Mouse (Mus musculus) Patski (cell line): ENCODE data around the gene Pomt1. TPM values are rescaled to one million over a fixed set of nuclear protein-coding genes. Genes with fewer than 3 reads are reported as not detected.
"Not testable (repeated sequence)": the region's sequence is repeated elsewhere in the genome, so short reads cannot be mapped to it uniquely, and the experiment has no call there.

ENCODE experiments used
- ATAC-seq: fragments of 100-300 bp; one replicate; pipeline ENCODE4 v1.8.0; 2021
- CTCF ChIA-PET: fragments of 350-600 bp; sonication (Branson Sonifier 250); formaldehyde crosslinking; loops from one replicate; lab custom pipeline; 2022; ENCODE audit warnings: inconsistent platforms; lab: Charles Lee
- POLR2A ChIA-PET: fragments of 350-600 bp; sonication (Branson Sonifier 250); formaldehyde crosslinking; loops from one replicate; lab custom pipeline; 2022; ENCODE audit warnings: antibody characterized with exemption, inconsistent platforms; lab: Charles Lee
- DNase-seq: peaks from one replicate; pipeline ENCODE4 v3.0.0-alpha.2; 2011; ENCODE audit warnings: low read depth, low spot score
- H3K27me3 ChIP-seq: fragments of 371-371 bp; one replicate; pipeline ENCODE4 v1.5.1; 2021
- CTCF ChIP-seq: fragments of 100-300 bp; IDR thresholded peaks from one replicate; pipeline ENCODE4 v1.5.1; 2021
- in situ Hi-C: fragments of 300-500 bp; cut with MboI; formaldehyde crosslinking; loops from 3 replicates; pipeline ENCODE4 v1.11.1; 2018; ENCODE audit warnings: low pct_unique_long_range_greater_than_20kb, mixed read lengths
- polyA plus RNA-seq: library from polyadenylated mRNA; unstranded; gene quantifications from one replicate; pipeline ENCODE4 v1.2.3, GENCODE M21; 2021

The Pomt1 gene
- polyA plus RNA-seq, 1 experiment from 2014 or later: 32.1 TPM

DNA sequence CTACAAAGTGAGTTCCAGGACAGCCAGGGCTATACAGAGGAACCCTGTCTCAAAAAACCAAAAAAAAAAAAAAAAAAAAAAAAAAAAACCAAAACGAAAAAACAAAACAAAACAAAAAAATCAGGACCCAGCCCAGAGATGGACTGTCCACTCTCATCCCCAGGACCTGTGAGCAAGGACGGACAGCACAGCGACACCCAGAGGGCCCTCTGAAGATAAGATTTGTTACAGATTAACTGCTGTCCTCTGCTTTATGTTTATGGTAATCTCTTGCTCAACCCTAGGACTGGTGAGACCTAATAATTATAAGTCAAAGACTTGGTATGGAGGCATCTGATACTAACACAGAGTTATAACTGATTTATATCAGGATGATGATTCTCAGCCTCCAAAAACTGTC, 39.4 kb downstream of the Pomt1 start:
- in situ Hi-C loops: no loop called here
- DNase-seq: no peak
- ATAC-seq: no peak
- TF ChIP-seq CTCF: no peak
- ChIA-PET CTCF (no interaction called here), POLR2A (no interaction called here)
- H3K27me3 ChIP-seq: no peaks in the 10 kb centered on the region

DNA sequence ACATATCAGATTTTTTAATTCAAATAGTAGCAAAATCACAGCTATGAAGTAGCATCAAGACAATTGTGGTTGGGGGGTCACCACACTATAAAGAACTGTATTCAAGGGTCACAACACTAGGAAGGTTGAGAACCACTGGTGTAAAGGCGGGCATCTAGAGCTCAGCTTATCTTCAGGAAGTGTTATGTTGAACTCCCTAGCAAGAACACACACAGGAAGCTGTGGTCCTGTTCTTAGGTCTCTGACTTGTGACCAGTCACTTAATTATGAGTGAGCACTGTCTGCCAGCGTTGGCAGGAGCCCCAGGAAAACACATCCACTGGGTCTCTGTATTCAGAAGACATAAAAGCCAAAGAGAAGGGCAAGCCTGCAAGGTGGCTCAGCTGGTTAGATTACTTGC, 45.9 kb downstream of the Pomt1 start:
- DNase-seq: no peak
- ATAC-seq: no peak
- TF ChIP-seq CTCF: no peak
- in situ Hi-C loops: no loop called here
- no peaks in the 10 kb centered on the region for H3K27me3 ChIP-seq
- ChIA-PET POLR2A (no interaction called here), CTCF (interaction anchor here (0.7 to 3.3 kb wide), 9 partner anchors 13 to 55 kb away, joined by 3 to 7 read pairs (median 3); partner anchors contain the start of gene Pomt1)

DNA sequence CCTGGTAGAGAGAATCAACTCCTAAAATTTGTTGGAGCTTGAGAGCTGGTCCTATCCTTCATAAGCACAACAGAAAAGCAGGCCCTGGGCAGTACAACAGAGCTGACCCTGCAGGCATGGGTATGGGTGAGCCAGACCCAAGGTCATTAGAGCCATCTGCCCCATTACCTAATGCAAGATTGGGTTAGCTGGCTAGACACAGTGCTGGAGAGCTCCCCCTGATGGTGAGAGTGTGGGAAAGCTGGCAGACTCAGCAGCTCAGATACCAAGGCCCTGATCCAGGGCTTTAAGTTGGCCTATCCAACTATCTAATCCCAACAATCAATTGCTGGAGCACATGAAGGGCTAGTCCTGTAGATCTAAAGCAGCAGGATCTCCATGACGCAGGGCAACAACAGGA, 46.3 kb downstream of the Pomt1 start:
- POLR2A ChIA-PET: no interaction called here
- CTCF ChIA-PET: interaction anchor here (0.7 to 3.3 kb wide), 9 partner anchors 14 to 54 kb away, joined by 3 to 7 read pairs (median 3); partner anchors contain the start of gene Pomt1
- no peaks in the 10 kb centered on the region for H3K27me3 ChIP-seq
- ATAC-seq (no peak), DNase-seq (no peak)
- in situ Hi-C loops: no loop called here
- peak; percentile 86 for TF ChIP-seq CTCF

DNA sequence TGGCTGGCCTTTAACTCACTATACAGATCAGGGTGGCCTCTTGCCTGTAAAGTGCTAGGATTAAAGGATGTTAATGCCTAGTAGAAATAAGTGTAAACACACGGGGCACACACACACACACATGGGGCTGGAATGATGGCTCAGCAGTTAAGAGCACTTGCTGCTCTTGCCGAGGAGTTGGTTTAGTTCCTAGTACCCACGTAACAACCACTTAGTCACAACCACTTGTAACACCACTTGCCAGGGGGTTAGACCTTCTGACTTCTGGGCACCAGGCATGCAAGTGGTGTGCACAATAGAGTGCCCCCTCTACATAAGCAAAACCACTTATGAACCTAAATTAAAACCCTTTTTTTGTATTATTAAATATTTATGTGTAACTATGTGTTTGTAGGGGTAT, 47.6 kb downstream of the Pomt1 start:
- DNase-seq: no peak
- TF ChIP-seq CTCF: no peak
- ATAC-seq: no peak
- no peaks in the 10 kb centered on the region for H3K27me3 ChIP-seq
- ChIA-PET POLR2A (no interaction called here), CTCF (interaction anchor here (1.4 to 3.3 kb wide), 3 partner anchors 9 to 24 kb away, joined by 3 to 7 read pairs (median 4); no protein-coding TSS in a partner anchor)
- in situ Hi-C loops: no loop called here

DNA sequence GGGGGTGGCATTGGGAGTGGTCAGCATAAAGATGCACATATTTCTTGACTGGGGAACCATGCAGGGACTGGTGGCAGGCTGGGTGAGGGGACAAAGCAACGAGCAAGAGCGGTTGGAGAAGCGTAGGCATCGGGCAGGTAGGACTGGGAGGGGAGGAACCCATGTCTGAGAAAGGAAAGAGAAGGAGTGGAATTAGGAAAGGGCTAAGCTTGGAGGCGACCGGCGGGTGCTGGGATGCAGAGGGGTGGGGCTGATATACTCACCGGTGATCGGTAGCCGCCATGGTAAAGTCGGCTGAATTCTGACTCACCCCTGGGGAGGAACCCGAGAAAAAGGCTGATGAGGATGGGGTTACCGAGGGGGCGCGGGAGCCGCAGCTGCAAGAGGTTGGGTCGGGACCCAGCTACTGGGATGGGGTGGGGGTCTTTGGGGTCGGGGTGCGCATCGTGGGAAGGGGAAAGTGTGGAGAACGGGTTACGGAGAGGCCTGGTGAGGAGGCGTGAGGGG, 51.0 kb downstream of the Pomt1 start, which contains the start of gene Golga2:
Gene Golga2 (plus strand): TSS at position 51 of the 507 bp plus-strand sequence.
- ChIA-PET CTCF (interaction anchor here (1.3 to 1.5 kb wide), 2 partner anchors 20 to 27 kb away, joined by 3 read pairs; no protein-coding TSS in a partner anchor), POLR2A (no interaction called here)
- no peaks in the 10 kb centered on the region for H3K27me3 ChIP-seq
- DNase-seq: no peak
- ATAC-seq: no peak
- in situ Hi-C loops: loop anchor here (5.0 kb wide), 1 partner anchor 150 kb away; no protein-coding TSS in a partner anchor
- no peak for TF ChIP-seq CTCF

DNA sequence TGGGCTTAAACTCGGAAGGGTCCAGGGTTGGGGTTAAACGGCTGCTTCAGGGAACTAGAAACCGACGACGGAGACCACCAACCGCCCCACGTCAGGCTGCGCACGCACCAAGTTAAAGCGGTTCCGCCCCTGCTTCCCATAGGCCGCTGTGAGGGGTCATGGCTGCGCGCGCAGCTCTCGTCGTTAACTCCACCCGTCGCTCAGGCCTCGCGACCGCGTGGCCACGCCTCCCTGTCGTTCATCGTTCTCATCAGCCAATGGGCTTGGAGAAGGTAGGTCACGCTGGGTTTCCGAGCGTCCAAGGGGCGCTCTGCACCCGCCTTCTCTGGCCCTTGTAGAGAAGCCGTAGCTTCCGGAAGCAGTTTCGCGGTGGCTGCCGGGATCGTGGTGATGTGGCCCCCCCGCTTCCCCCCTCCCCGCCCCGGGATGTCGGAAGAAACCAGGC, 51.6 kb downstream of the Pomt1 start, which contains the start of gene Swi5:
Gene Swi5 (minus strand): TSS at position 153 of the 445 bp plus-strand sequence.
- ATAC-seq: peak; percentile 93
- DNase-seq: peak; percentile 98
- no peak for TF ChIP-seq CTCF
- CTCF ChIA-PET: interaction anchor here (1.3 to 1.5 kb wide), 2 partner anchors 20 to 27 kb away, joined by 3 read pairs; no protein-coding TSS in a partner anchor
- POLR2A ChIA-PET: no interaction called here
- H3K27me3 ChIP-seq: no peaks in the 10 kb centered on the region
- in situ Hi-C loops: loop anchor here (5.0 kb wide), 1 partner anchor 151 kb away; no protein-coding TSS in a partner anchor

DNA sequence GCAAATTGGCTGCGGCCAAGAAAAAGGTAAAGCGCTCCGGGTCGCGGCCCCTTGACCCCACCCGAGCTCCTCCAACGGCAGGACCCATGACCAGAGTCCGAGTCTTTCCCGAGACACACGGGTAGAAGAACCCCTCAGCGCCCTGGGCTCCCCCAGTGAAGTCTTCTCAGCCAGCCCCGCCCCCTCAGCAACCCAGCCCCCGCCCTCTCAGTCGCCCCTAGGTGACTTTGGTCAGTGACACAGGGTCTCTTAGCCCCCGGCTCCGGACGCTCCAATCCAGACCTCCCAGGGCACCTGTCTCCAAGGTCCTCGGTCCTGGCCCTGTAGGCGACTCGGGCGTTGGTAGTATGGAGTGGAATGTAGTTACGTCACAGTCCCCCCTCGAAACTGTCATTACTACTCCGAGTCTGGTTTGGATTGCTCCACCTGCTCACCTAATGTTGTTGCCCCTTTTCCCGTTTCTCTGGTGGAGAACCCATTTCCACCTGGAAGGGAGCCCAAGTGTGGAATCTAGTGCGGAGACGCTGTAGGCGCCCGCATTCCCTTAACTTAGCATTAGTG, 52.1 kb downstream of the Pomt1 start:
- in situ Hi-C loops: loop anchor here (5.0 kb wide), 1 partner anchor 151 kb away; no protein-coding TSS in a partner anchor
- ChIA-PET POLR2A (no interaction called here), CTCF (interaction anchor here (1.3 to 1.5 kb wide), 2 partner anchors 19 to 28 kb away, joined by 3 read pairs; no protein-coding TSS in a partner anchor)
- no peak for TF ChIP-seq CTCF
- H3K27me3 ChIP-seq: no peaks in the 10 kb centered on the region
- ATAC-seq (peak; percentile 22), DNase-seq (no peak)

DNA sequence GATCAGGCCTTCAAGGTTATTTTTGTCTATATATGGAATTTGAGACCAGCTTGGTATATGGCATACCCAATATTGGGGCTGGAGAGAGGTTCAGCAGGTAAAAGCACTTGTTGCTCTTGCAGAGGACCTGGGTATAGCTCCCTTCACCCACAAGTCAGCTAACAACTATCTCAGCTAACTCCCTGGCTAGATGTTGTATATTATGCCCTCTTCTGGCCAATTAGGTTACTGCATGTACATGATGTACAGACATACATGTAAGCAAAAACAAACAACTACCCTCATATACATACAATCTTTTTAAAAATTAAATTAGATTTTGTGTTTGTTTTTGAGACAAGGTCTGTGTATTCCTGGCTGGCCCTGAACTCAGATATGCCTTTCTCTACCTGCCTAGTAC, 53.2 kb downstream of the Pomt1 start:
- DNase-seq (no peak), ATAC-seq (no peak)
- in situ Hi-C loops: loop anchor here (5.0 kb wide), 1 partner anchor 152 kb away; no protein-coding TSS in a partner anchor
- no peaks in the 10 kb centered on the region for H3K27me3 ChIP-seq
- POLR2A ChIA-PET: interaction anchor here (0.9 kb wide), 1 partner anchor 72 kb away, joined by 3 read pairs; no protein-coding TSS in a partner anchor
- CTCF ChIA-PET: interaction anchor here (0.7 to 1.8 kb wide), 3 partner anchors 8 to 14 kb away, joined by 3 to 4 read pairs (median 3); no protein-coding TSS in a partner anchor
- TF ChIP-seq CTCF: peak; percentile 71

DNA sequence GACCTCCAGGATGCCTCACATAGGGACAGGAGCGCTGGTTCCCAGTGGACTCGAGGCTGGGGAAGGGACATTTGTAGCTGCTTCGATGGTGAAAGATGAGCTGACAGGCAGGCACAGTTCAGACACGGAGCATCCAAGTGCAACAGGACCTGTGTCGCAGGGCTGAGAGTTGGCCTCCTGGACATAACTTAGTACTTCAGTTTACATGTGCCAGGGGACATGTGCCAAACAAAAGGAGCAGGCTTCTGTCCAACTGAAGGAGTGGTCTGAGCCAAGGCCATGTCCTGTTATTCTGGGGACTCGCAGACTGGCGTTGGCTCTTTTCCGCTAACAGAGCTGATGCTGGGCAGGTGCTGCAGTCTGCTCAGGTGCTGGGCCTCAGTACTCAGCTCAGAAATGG, 58.0 kb downstream of the Pomt1 start:
- ATAC-seq (no peak), DNase-seq (no peak)
- H3K27me3 ChIP-seq: no peaks in the 10 kb centered on the region
- ChIA-PET CTCF (interaction anchor here (1.3 kb wide), 1 partner anchor 14 kb away, joined by 3 read pairs; no protein-coding TSS in a partner anchor), POLR2A (no interaction called here)
- in situ Hi-C loops: no loop called here
- TF ChIP-seq CTCF: no peak

DNA sequence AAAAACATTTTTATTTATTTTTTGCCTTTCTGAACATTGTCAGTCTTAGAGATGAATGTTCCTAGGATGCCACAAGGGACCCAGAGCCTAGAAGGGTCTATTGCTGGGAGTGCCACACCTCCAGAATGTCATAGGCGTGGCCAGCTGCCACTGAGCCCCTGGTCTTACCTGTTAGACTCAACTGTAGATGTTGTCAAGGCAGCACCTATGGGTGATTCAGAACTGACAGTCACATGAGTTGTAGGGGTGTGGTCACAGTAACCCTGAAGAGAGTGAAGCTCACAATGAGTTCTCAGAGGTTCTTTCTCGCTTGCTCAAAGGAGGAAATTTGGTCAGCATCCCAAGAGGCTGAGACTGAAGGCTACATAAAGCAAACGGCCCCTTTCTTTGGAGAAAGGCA, 58.9 kb downstream of the Pomt1 start:
- no peak for TF ChIP-seq CTCF
- in situ Hi-C loops: no loop called here
- DNase-seq: no peak
- no peak for ATAC-seq
- POLR2A ChIA-PET: interaction anchor here (0.6 to 1.2 kb wide), 2 partner anchors 10 to 366 kb away, joined by 3 to 8 read pairs; no protein-coding TSS in a partner anchor
- CTCF ChIA-PET: interaction anchor here (1.8 kb wide), 1 partner anchor 9 kb away, joined by 10 read pairs; no protein-coding TSS in a partner anchor
- no peaks in the 10 kb centered on the region for H3K27me3 ChIP-seq

DNA sequence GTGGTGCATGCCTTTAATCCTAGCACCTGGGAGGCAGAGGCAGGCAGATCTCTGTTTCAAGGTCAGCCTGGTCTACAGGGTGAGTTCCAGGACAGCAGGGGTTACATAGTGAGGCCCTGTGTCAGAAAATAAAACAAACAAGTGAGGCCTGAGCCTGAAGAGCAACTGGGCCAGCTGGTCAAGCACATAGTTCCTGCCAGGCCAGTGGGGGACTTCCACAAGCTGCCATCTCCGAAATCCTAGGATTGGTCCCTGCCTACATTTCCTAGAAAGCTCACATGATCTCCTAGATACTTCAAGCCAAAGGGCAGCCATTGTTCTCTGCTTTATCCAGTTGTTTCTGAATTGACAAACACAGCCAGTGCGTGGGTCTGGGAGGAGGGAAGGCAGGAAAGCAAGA, 59.5 kb downstream of the Pomt1 start:
- CTCF ChIA-PET: interaction anchor here (1.8 kb wide), 1 partner anchor 9 kb away, joined by 10 read pairs; no protein-coding TSS in a partner anchor
- ATAC-seq, H3K27me3 ChIP-seq, DNase-seq, in situ Hi-C loops: not testable (repeated sequence)
- POLR2A ChIA-PET: interaction anchor here (0.6 to 1.2 kb wide), 2 partner anchors 9 to 366 kb away, joined by 3 to 8 read pairs; no protein-coding TSS in a partner anchor
